Mouse (Mus musculus): Measurements from ENCODE around the gene Mast2.

DNA sequence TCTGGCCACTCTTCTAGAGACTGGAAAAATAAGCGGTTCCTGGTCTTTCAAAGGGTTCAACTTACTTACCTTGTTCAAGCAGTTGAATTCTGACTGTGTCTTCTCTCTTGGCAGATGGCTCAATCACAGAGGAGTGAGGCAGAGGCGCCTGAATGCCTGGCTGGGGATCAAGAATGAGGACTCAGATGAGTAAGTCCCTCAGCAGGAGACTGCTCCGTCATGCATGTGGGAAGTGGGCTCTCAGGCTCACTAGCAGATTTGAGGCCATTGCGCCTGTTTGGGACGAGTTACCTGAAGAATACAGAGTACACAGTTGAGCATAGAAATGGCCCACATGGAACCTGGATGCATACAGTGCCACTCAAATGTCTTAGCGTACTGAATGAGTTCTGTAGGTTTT lies 172.4 kb downstream of the Mast2 start:
- TF ChIP-seq ZKSCAN1 (IDR thresholded peaks at IDR 0.05; ENCODE audit: low read depth, low read length) (no peak), HCFC1 (IDR thresholded peaks at IDR 0.05; ENCODE audit: low read depth, low read length) (no peak), POLR2AphosphoS2 (IDR thresholded peaks at IDR 0.05; ENCODE audit: low read length) (no peak), POLR2A (IDR thresholded peaks at IDR 0.05; ENCODE audit: control insufficient read depth in 1 of 2, insufficient read depth in 1 of 2, low read depth in 1 of 2, low read length in 2 of 2, poor library complexity in 1 of 2) (no peak), ZNF384 (IDR thresholded peaks at IDR 0.05; ENCODE audit: low read depth, low read length) (no peak), NRF1 (IDR thresholded peaks at IDR 0.05; ENCODE audit: insufficient read depth, low read depth, low read length, poor library complexity, severe bottlenecking) (no peak)

Data from MEL (cell line).